Mouse (Mus musculus) T-helper 17 cell (primary cell): Measurements from ENCODE around the gene Tle4.

Experiments used
- in situ Hi-C, 2 experiments: fragments of 300-600 bp; cut with MboI, MseI; formaldehyde crosslinking; loops; 1 replicate in 1 of 2; 2 replicates in 1 of 2; pipeline ENCODE4 v1.15.1; 2025; ENCODE audit warnings: high pct_unique_total_duplicates in 2 of 2

Gene Tle4

GRCm38 (mm10) chr19:14597917-14598689, at the start of gene Tle4:
Tle4 (minus strand) TSS chr19:14598051.
- in situ Hi-C loops, result no loop called here

DNA sequence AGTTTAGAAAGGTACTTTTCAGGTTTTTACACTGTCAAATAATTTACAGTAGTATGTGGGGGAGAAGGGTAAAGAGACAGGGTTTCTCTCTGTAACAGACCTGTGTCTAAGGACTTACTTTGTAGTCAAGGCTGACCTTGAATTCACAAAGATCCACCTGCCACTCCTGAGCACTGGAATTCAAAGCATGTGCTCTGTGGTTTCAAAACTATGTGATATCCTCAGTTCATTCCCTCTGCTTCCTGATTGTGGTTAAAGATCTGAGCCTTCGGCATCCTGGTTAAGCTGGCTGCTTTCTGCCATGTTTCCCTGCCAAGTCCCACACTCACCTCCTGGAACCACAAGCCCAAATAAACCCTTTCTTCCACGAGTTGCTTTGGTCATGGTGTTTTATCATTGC, 47.8 kb upstream of the Tle4 start:
- in situ Hi-C loops, result loop anchor here in 1 of 2 experiments (10.0 kb wide), 1 partner anchor 561 kb away; no protein-coding TSS in a partner anchor

- in situ Hi-C loops, result loop anchor here in 1 of 2 experiments (10.0 kb wide), 1 partner anchor 560 kb away; no protein-coding TSS in a partner anchor
Measured at GRCm38 (mm10) chr19:14644756-14645155, 46.9 kb upstream of the Tle4 start.

DNA sequence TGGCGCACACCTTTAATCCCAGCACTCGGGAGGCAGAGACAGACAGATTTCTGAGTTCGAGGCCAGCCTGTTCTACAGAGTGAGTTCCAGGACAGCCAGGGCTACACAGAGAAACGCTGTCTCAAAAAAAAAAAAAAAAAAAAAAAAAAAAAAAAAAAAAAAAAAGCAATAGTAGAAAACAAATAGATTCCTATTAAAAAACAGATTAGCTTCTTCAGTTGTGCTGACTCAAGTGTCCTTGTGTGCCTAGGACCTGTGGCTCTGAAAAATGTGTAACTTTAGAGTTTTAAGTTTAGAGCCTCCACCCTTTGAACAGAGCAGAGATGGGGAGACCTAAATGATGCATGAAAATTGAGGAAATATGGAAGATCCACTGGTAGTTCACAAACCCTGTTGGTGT, 45.2 kb upstream of the Tle4 start:
- in situ Hi-C loops, result loop anchor here in 1 of 2 experiments (10.0 kb wide), 1 partner anchor 558 kb away; no protein-coding TSS in a partner anchor

- in situ Hi-C loops, result loop anchor here in 1 of 2 experiments (10.0 kb wide), 1 partner anchor 558 kb away; no protein-coding TSS in a partner anchor
Measured at GRCm38 (mm10) chr19:14642663-14643062, 44.8 kb upstream of the Tle4 start.

DNA sequence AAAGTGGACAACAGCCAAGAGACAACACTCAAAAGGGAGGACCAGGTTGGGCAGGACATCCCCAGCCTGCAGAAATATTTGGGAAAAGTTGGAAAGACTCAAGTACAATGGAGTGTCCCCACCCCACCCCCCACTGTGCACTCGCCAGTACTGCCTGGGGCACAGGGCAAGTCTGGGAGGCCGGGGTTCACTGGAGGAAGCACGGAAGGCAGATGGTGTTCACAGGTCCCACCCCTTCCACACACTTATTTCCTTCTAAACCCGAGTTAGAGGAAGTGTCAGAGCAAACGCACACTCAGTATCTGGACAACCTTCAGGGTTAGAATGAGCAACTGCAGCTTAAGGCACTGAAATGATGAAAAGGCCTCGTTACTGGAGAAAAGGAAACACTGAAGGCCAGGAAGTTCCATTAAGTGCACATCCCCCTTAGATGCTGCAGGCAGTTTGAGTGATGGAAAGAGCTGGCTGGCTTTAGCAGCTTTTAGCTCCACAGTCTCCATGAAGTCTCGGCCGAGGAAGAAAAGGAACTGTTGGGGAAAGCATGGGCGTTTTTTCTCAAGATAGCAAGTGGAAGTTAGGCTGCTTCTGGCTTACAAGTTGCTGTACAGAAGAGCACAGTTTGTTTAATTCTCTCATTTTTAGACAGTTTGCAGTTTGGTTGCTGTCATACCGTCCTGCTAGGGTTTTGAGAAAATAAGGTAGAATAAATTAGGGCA, 37.5 kb upstream of the Tle4 start:
- in situ Hi-C loops, result no loop called here

DNA sequence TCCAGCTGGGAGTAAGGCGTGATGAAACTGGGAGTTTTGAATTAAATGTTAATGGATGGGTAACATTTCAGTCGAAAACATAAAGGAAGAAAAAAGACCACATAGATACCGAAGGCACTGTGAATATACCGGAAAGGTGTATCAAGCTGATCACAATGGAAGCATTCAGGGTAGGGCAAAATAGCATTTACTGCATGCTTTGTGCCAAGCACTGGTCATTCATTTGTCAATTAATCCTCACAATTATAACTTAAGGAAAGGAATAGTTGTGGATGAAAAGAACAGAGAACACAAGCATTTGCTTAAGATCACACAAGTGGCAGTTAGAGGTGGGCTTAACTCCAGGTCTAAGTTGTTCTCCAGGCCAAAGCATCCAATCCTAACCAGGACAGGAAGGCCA, 25.5 kb upstream of the Tle4 start:
- in situ Hi-C loops, result no loop called here

DNA sequence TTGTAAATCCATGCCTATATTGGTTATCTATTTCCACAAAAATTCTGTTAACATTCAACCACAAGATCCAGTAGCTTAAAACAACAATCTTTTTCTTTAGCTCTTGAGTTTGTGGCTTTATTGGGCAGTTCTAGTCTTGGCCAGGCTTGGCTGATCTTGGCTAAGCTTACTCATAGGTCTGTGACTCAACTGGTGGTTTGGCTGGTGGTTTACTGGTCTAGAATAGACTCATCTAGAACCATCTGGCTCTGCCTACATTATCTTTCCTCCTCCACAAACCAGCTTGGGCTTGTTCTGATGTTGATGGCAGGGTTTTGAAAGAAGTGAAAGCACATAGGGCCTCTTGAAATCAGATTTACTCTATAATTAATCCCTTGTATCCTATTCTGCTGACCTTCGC, 22.7 kb upstream of the Tle4 start:
- in situ Hi-C loops, result no loop called here

DNA sequence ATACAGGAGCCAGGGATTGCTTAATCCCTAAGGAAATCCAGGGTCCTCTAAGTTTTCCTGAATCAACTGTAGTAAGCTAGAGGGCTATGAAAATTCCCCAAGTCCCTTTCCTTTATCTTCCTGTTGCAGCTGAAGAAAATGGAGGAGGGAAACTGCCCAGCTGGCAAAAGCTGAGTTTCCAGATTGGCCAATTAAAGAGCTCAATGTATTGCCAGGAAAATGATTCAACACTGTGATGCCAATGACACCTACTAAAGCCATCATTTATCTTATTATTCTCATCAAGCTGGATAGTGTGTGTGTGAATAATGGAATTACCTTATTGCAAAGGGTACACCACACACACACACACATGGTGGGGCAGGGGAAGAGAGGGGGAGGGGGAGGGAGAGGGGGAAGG, 22.0 kb upstream of the Tle4 start:
- in situ Hi-C loops, result loop anchor here in 1 of 2 experiments (5.0 kb wide), 1 partner anchor 62 kb away; no protein-coding TSS in a partner anchor

- in situ Hi-C loops, result loop anchor here (5.0 kb wide), 2 partner anchors 67 to 77 kb away; no protein-coding TSS in a partner anchor
Measured at GRCm38 (mm10) chr19:14614816-14615215, 17.0 kb upstream of the Tle4 start.

- in situ Hi-C loops, result loop anchor here in 1 of 2 experiments (5.0 kb wide), 1 partner anchor 82 kb away; no protein-coding TSS in a partner anchor
Measured at GRCm38 (mm10) chr19:14610542-14611317, 12.9 kb upstream of the Tle4 start.

- in situ Hi-C loops, result no loop called here
Measured at GRCm38 (mm10) chr19:14600841-14601240, 3.0 kb upstream of the Tle4 start.

GRCm38 (mm10) chr19:14600354-14600753, 2.5 kb upstream of the Tle4 start:
- in situ Hi-C loops, result no loop called here

DNA sequence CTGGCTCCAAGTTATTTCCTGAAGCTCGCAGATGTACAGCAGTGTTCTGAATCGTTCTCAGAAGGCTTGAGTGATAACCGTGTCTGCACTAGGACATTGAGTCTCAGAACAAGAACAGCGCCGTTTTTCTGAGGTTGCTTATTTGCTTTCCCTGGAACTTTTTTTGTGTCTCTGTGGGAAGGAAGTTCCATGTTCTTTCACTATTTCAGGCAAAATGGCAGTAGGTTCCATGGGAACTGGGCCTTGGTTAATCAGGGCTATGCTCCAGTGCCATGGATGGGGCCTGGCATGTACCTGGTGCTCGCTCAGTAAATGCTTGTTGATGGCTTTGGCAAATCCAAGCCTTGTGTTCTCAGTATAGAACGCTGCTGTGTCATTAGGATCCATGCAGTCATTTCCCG, 2.0 kb upstream of the Tle4 start:
- in situ Hi-C loops, result no loop called here

GRCm38 (mm10) chr19:14598690-14599288, 938 bp upstream of the Tle4 start:
- in situ Hi-C loops, result no loop called here

DNA sequence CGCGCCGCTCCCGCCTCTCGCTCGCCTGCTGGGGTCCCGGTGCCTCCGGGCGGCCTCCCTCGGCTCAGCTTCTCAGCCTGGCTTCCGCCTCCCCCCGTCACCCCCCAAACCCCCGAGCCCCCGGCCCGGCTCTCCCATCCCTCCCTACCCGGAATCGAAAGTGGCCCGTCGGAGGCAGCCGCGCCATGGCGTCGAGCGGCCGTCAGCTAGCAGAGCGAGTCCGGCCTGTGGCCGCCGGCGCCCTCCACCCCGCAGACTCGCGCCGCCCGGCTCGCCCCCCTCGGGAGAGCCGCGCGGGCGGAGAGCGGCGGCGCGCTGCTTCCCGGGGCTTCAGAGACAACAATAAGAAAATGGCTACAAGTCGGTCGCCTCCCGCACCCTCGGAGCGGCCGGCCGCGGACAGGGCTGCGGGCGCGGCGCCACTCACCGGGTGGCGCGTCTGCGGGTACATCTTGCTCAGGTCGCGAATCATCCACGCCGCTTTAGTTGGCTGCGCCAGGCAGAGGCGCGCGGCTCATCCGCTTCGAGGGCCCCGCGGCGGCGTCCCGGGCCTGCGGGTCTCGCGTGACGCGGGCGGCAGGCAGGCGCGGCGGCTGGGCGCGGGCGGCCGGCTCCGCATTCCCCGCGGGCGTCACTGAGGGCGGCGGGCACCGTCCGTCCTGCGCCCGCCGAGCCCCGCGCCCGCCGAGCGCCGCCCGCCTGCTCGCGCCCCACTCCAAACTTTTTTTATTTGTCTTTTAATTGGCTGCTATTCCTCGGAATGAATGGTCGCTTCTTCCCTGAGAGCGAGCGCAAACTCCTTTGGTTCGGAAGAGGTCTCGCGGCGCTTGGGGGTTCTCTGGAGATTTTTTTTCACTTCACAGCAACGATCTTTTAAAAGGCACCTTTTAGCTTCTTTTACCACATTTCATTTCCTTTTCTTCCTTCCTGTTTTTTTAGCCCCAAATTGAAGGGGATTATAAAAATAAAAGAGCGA, 622 bp downstream of the Tle4 start:
- in situ Hi-C loops, result no loop called here

- in situ Hi-C loops, result no loop called here
Measured at GRCm38 (mm10) chr19:14596358-14596940, 1.4 kb downstream of the Tle4 start.

DNA sequence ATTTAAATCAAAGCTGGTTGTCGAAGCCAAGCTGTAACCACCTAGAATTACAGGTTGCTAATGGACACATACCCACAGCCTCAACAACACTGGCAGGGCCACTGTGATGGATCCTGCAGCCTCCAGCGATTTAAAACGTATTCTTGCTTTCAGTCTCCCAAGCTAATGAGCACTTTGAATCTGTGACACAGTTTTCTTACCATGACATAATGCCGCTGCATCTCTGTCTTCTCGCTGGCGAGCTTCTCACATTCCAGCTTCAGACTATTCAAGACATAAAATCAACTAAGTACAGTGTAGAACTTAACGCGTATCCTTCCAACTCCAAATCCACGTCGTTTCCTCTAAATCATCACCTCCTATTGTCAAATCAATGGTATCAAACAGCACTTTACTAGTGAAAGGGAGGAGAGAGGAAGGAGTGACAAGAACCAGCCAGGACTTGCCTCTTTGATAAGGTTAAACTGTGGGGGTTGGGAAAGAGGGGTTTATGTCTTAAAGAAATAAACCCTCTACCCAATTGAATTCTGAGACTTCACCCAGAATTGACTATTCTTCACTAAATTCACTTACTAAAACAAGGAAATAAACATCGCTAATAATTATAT, 2.4 kb downstream of the Tle4 start:
- in situ Hi-C loops, result no loop called here

DNA sequence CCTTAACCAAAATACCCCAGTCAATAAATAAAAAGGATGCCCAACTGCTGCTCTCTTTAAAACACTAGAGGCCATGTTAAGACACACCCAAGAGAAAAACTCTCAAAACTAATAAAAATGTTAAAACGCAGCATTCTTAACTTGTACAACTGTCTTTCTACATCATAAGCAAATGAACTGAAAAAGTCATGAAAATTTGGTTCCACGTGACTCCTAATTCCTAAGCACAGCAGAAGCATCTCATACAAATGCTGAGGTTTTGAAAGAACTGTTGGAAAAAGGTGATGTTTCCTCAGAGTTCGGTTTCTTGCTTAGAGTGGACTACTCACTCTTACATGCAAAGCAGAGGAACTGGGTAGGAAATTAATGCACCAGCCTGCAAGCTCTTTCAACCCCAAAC, 3.3 kb downstream of the Tle4 start:
- in situ Hi-C loops, result no loop called here
